Mouse (Mus musculus): ENCODE measurements around the gene Ms4a6b. TPM values are rescaled to one million over a fixed set of nuclear protein-coding genes. Genes with fewer than 3 reads are reported as not detected.
"Not testable (repeated sequence)": the region's sequence is repeated elsewhere in the genome, so short reads cannot be mapped to it uniquely, and the experiment has no call there.

Gene Ms4a6b
- polyA plus RNA-seq, 1 experiment from 2014 or later, result 0.33 TPM

GRCm38 (mm10) chr19:11491406-11492189, 24.7 kb upstream of the Ms4a6b start:
- Histone ChIP-seq H3K9ac (replicated peaks; ENCODE audit: low read depth, low read length) (no peak overlapping the region), H3K27me3 (ENCODE audit: control insufficient read depth, insufficient read depth, low read length) (no peaks in the 10 kb centered on the region), H3K27ac (ENCODE audit: low read depth, low read length) (no peak overlapping the region), H3K4me2 (ENCODE audit: low read depth, low read length) (no peak overlapping the region), H3K36me3 (ENCODE audit: control insufficient read depth, insufficient read depth, low read length) (no peaks in the 10 kb centered on the region), H3K9me3 (ENCODE audit: control insufficient read depth, low read length) (no peaks in the 10 kb centered on the region), H3K4me1 (ENCODE audit: control insufficient read depth, insufficient read depth, low read length) (no peaks in the 10 kb centered on the region), H3K4me3 (ENCODE audit: low read depth, low read length) (no peak overlapping the region)
- WGBS, result 73% methylated on average over 4 of the region's 4 CpGs
- no peak for ATAC-seq (ENCODE audit: low read depth)

DNA sequence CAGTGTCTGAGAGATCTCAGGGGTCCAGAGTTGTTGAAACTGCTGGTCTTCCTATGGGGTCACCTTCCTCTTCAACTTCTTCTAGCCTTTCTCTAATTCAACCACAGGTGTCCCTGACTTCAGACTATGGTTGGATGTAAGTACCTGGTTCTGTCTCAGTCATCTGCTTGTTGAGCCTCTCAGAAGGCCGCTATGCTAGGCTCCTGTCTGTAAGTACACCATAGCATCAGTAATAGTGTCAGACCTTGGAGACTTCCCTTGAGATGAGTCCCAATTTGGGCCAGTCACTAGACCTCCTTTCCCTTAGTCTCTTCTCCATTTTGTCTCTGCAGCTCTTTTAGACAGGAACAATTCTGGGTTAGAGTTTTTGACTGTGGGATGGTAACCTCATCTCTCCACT, 23.6 kb upstream of the Ms4a6b start:
- no peaks in the 10 kb centered on the region for H3K27me3 ChIP-seq (ENCODE audit: control insufficient read depth, insufficient read depth, low read length)
- ATAC-seq (ENCODE audit: low read depth), result no peak
- no peak overlapping the region for H3K9ac ChIP-seq (replicated peaks; ENCODE audit: low read depth, low read length)
- no peak overlapping the region for H3K27ac ChIP-seq (ENCODE audit: low read depth, low read length)
- no peaks in the 10 kb centered on the region for H3K4me1 ChIP-seq (ENCODE audit: control insufficient read depth, insufficient read depth, low read length)
- no peak overlapping the region for H3K4me2 ChIP-seq (ENCODE audit: low read depth, low read length)
- no peaks in the 10 kb centered on the region for H3K36me3 ChIP-seq (ENCODE audit: control insufficient read depth, insufficient read depth, low read length)
- H3K9me3 ChIP-seq (ENCODE audit: control insufficient read depth, low read length), result no peaks in the 10 kb centered on the region
- H3K4me3 ChIP-seq (ENCODE audit: low read depth, low read length), result no peak overlapping the region
- 87% methylated on average over 1 of the region's 1 CpGs for WGBS

DNA sequence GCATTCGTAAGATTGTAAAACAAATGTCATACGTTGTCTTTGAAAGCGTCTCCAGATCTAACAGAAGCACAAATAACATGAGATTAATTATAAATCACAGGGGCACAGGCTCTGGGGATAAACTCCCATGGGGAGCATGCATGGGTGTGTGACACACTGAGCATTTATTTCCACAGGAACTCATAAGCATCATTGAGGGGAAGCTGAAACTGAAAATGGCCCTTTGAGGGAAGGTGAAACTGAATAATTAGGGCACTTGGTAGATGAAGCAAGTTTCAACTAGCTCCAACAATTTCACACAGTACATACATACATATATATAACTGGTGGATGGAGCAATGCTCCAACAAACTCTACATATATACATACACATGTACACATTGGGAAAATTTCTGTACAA, 21.8 kb upstream of the Ms4a6b start:
- Histone ChIP-seq H3K4me3 (ENCODE audit: low read depth, low read length) (no peak overlapping the region), H3K9ac (replicated peaks; ENCODE audit: low read depth, low read length) (no peak overlapping the region), H3K27me3 (ENCODE audit: control insufficient read depth, insufficient read depth, low read length) (no peaks in the 10 kb centered on the region), H3K9me3 (ENCODE audit: control insufficient read depth, low read length) (no peaks in the 10 kb centered on the region), H3K36me3 (ENCODE audit: control insufficient read depth, insufficient read depth, low read length) (no peaks in the 10 kb centered on the region), H3K4me2 (ENCODE audit: low read depth, low read length) (no peak overlapping the region), H3K4me1 (ENCODE audit: control insufficient read depth, insufficient read depth, low read length) (no peaks in the 10 kb centered on the region), H3K27ac (ENCODE audit: low read depth, low read length) (no peak overlapping the region)
- WGBS, result 88% methylated on average over 3 of the region's 3 CpGs
- ATAC-seq (ENCODE audit: low read depth), result no peak

DNA sequence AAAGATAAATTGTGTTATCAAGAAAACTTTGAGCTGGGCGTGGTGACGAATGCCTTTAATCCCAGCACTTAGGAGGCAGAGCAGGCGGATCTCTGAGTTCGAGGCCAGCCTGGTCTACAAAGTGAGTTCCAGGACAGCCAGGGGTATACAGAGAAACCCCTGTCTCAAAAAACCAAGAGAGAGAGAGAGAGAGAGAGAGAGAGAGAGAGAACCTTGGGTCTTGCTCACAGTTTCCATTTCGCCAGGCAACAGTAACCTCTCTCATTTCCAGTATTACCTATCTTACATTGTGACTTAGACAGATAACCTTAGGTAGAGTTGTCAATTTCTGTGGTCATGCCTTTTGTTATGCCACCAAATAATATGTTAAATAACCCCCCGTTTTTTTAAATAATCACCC, 20.0 kb upstream of the Ms4a6b start:
- no peaks in the 10 kb centered on the region for H3K4me1 ChIP-seq (ENCODE audit: control insufficient read depth, insufficient read depth, low read length)
- H3K4me2 ChIP-seq (ENCODE audit: low read depth, low read length), result no peak overlapping the region
- WGBS, result 84% methylated on average over 6 of the region's 6 CpGs
- no peaks in the 10 kb centered on the region for H3K36me3 ChIP-seq (ENCODE audit: control insufficient read depth, insufficient read depth, low read length)
- no peaks in the 10 kb centered on the region for H3K27me3 ChIP-seq (ENCODE audit: control insufficient read depth, insufficient read depth, low read length)
- no peak overlapping the region for H3K4me3 ChIP-seq (ENCODE audit: low read depth, low read length)
- no peak overlapping the region for H3K9ac ChIP-seq (replicated peaks; ENCODE audit: low read depth, low read length)
- H3K27ac ChIP-seq (ENCODE audit: low read depth, low read length), result no peak overlapping the region
- no peaks in the 10 kb centered on the region for H3K9me3 ChIP-seq (ENCODE audit: control insufficient read depth, low read length)
- no peak for ATAC-seq (ENCODE audit: low read depth)

DNA sequence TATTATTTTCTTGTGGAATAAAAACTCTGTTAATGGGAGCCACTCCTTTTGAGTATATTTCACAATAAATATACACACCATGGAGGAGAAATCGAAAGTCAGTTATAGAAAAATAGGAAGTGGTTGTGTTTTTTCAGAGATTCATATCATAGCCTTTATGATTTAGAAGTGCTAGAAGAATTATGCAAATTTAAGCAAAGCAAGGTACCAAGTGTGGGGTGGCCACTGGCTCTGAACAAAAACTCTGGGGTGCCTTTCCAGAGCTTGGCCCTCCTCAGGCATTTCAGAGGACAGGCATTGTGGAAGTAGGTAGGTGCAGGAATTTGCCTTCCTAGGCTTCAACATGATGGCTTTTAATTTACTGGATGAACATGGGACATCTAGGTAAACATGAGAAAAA, 19.0 kb upstream of the Ms4a6b start:
- not testable (repeated sequence) for H3K4me3 ChIP-seq (ENCODE audit: low read depth, low read length); H3K4me2 ChIP-seq (ENCODE audit: low read depth, low read length); H3K27me3 ChIP-seq (ENCODE audit: control insufficient read depth, insufficient read depth, low read length); H3K36me3 ChIP-seq (ENCODE audit: control insufficient read depth, insufficient read depth, low read length); H3K9me3 ChIP-seq (ENCODE audit: control insufficient read depth, low read length); H3K27ac ChIP-seq (ENCODE audit: low read depth, low read length); ATAC-seq (ENCODE audit: low read depth); H3K4me1 ChIP-seq (ENCODE audit: control insufficient read depth, insufficient read depth, low read length); H3K9ac ChIP-seq (replicated peaks; ENCODE audit: low read depth, low read length)
- WGBS, result 87% methylated on average over 1 of the region's 1 CpGs

GRCm38 (mm10) chr19:11500796-11501195, 15.5 kb upstream of the Ms4a6b start:
- Histone ChIP-seq H3K27ac (ENCODE audit: low read depth, low read length) (no peak overlapping the region), H3K36me3 (ENCODE audit: control insufficient read depth, insufficient read depth, low read length) (no peaks in the 10 kb centered on the region), H3K4me3 (ENCODE audit: low read depth, low read length) (no peak overlapping the region), H3K4me1 (ENCODE audit: control insufficient read depth, insufficient read depth, low read length) (no peaks in the 10 kb centered on the region), H3K9ac (replicated peaks; ENCODE audit: low read depth, low read length) (no peak overlapping the region), H3K4me2 (ENCODE audit: low read depth, low read length) (no peak overlapping the region), H3K27me3 (ENCODE audit: control insufficient read depth, insufficient read depth, low read length) (no peaks in the 10 kb centered on the region), H3K9me3 (ENCODE audit: control insufficient read depth, low read length) (no peaks in the 10 kb centered on the region)
- no peak for ATAC-seq (ENCODE audit: low read depth)
- WGBS, result 98% methylated on average over 1 of the region's 1 CpGs

- WGBS, result 93% methylated on average over 4 of the region's 4 CpGs
- H3K36me3 ChIP-seq (ENCODE audit: control insufficient read depth, insufficient read depth, low read length), result no peaks in the 10 kb centered on the region
- H3K27ac ChIP-seq (ENCODE audit: low read depth, low read length), result no peak overlapping the region
- H3K4me2 ChIP-seq (ENCODE audit: low read depth, low read length), result no peak overlapping the region
- ATAC-seq (ENCODE audit: low read depth), result no peak
- H3K9ac ChIP-seq (replicated peaks; ENCODE audit: low read depth, low read length), result no peak overlapping the region
- H3K9me3 ChIP-seq (ENCODE audit: control insufficient read depth, low read length), result no peaks in the 10 kb centered on the region
- H3K4me3 ChIP-seq (ENCODE audit: low read depth, low read length), result no peak overlapping the region
- no peaks in the 10 kb centered on the region for H3K27me3 ChIP-seq (ENCODE audit: control insufficient read depth, insufficient read depth, low read length)
- no peaks in the 10 kb centered on the region for H3K4me1 ChIP-seq (ENCODE audit: control insufficient read depth, insufficient read depth, low read length)
These were observed 15.0 kb upstream of the Ms4a6b start for GRCm38 (mm10) chr19:11501326-11501725.

GRCm38 (mm10) chr19:11504857-11505256, 11.5 kb upstream of the Ms4a6b start:
- Histone ChIP-seq H3K9me3 (ENCODE audit: control insufficient read depth, low read length) (no peaks in the 10 kb centered on the region), H3K27ac (ENCODE audit: low read depth, low read length) (no peak overlapping the region), H3K9ac (replicated peaks; ENCODE audit: low read depth, low read length) (no peak overlapping the region), H3K4me3 (ENCODE audit: low read depth, low read length) (no peak overlapping the region), H3K36me3 (ENCODE audit: control insufficient read depth, insufficient read depth, low read length) (no peaks in the 10 kb centered on the region), H3K4me1 (ENCODE audit: control insufficient read depth, insufficient read depth, low read length) (no peaks in the 10 kb centered on the region), H3K27me3 (ENCODE audit: control insufficient read depth, insufficient read depth, low read length) (no peaks in the 10 kb centered on the region), H3K4me2 (ENCODE audit: low read depth, low read length) (no peak overlapping the region)
- WGBS, result 88% methylated on average over 1 of the region's 1 CpGs
- no peak for ATAC-seq (ENCODE audit: low read depth)

DNA sequence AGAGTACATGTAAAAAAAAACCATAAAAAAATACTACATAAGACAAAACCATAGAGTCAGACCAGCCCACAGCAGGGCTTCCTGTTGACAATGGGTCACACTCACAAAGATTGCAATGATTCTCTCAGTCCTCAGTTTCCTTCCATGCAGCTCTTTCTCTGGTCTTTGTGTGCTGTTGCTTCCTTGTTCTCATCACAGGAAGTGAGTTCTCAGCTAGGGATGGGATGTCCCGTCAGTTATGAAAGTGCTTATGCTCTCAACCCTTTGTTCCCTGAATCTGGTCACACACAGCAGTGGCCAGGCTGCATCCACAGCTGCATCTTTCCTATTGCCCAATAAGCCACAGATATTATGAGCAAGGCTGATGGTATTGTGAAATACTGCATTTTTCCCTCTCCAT, 2.9 kb upstream of the Ms4a6b start:
- no peaks in the 10 kb centered on the region for H3K4me1 ChIP-seq (ENCODE audit: control insufficient read depth, insufficient read depth, low read length)
- H3K4me3 ChIP-seq (ENCODE audit: low read depth, low read length), result no peak overlapping the region
- no peaks in the 10 kb centered on the region for H3K36me3 ChIP-seq (ENCODE audit: control insufficient read depth, insufficient read depth, low read length)
- no peak overlapping the region for H3K27ac ChIP-seq (ENCODE audit: low read depth, low read length)
- no peaks in the 10 kb centered on the region for H3K9me3 ChIP-seq (ENCODE audit: control insufficient read depth, low read length)
- no peak for ATAC-seq (ENCODE audit: low read depth)
- no peak overlapping the region for H3K4me2 ChIP-seq (ENCODE audit: low read depth, low read length)
- 81% methylated on average over 1 of the region's 1 CpGs for WGBS
- no peaks in the 10 kb centered on the region for H3K27me3 ChIP-seq (ENCODE audit: control insufficient read depth, insufficient read depth, low read length)
- H3K9ac ChIP-seq (replicated peaks; ENCODE audit: low read depth, low read length), result no peak overlapping the region
